Mouse (Mus musculus): ENCODE results near the gene 6030468B19Rik.

GRCm38 (mm10) chr11:117778851-117779433, 18.5 kb upstream of the 6030468B19Rik start:
- TF ChIP-seq CTCF (IDR thresholded peaks at IDR 0.05; ENCODE audit: borderline replicate concordance, extremely low read depth, insufficient read depth, insufficient read length) (no peak), POLR2A (IDR thresholded peaks at IDR 0.05; ENCODE audit: borderline replicate concordance, extremely low read depth, insufficient read depth, insufficient read length, poor library complexity, severe bottlenecking) (no peak)

Measured in brain, embryonic 14.5 days (tissue).